Mouse (Mus musculus) CH12.LX (cell line): ENCODE measurements around the gene Cpt1a. TPM values are rescaled to one million over a fixed set of nuclear protein-coding genes. Genes with fewer than 3 reads are reported as not detected.

Experiments
- DNase-seq: peaks from one replicate; pipeline ENCODE4 v3.0.0-alpha.2; 2013; ENCODE audit errors: extremely low read depth
- H3K27ac ChIP-seq: 2 replicates; pipeline ENCODE4 v1.5.1; 2012; ENCODE audit warnings: low read depth, mild to moderate bottlenecking, control low read depth, moderate library complexity; ENCODE audit not compliant: insufficient read depth
- H3K27me3 ChIP-seq: replicated peaks from 2 replicates; pipeline ENCODE3; 2012; ENCODE audit warnings: inconsistent platforms
- H3K36me3 ChIP-seq, 2 experiments: replicated peaks in 1 of 2; 2 replicates each; pipeline versions ENCODE3 to v1.6.1; 2012; ENCODE audit warnings: inconsistent platforms in 1 of 2, low read length in 1 of 2, mild to moderate bottlenecking in 1 of 2, mixed read lengths in 1 of 2, moderate library complexity in 1 of 2; ENCODE audit not compliant: control insufficient read depth in 1 of 2, insufficient read depth in 1 of 2
- H3K4me1 ChIP-seq, 2 experiments: 2 replicates each; pipeline ENCODE4 v1.6.1; 2012; ENCODE audit warnings: inconsistent platforms in 1 of 2, moderate library complexity in 1 of 2; ENCODE audit not compliant: insufficient read depth in 2 of 2, control insufficient read depth in 1 of 2
- H3K4me2 ChIP-seq: 2 replicates; pipeline ENCODE4 v1.6.1; 2012; ENCODE audit warnings: low read depth, mild to moderate bottlenecking, control low read depth; ENCODE audit not compliant: poor library complexity, insufficient read depth, severe bottlenecking
- H3K4me3 ChIP-seq, 3 experiments: fragments of 150-350 bp in 1 of 3; sonication (generic) in 1 of 3; replicated peaks in 1 of 3; 2 replicates each; pipeline versions ENCODE3 to v1.5.1; 2011 to 2012; ENCODE audit warnings: low read depth in 2 of 3, low read length in 2 of 3, mild to moderate bottlenecking in 2 of 3, moderate library complexity in 2 of 3, control low read depth in 1 of 3, improper control_type of control experiment in 1 of 3, inconsistent platforms in 1 of 3, mixed read lengths in 1 of 3; ENCODE audit not compliant: poor library complexity in 1 of 3
- H3K79me2 ChIP-seq: replicated peaks from 2 replicates; pipeline ENCODE4 v1.6.1; 2012; ENCODE audit warnings: mild to moderate bottlenecking, moderate library complexity; ENCODE audit not compliant: control insufficient read depth, poor library complexity, insufficient read depth, severe bottlenecking; ENCODE audit errors: extremely low read depth
- H3K9ac ChIP-seq: 2 replicates; pipeline ENCODE4 v1.6.1; 2012; ENCODE audit warnings: low read depth, mild to moderate bottlenecking, control low read depth, moderate library complexity; ENCODE audit not compliant: insufficient read depth
- H3K9me3 ChIP-seq: replicated peaks from 2 replicates; pipeline ENCODE3; 2012; ENCODE audit warnings: low read length, inconsistent platforms, mixed read lengths
- BHLHE40 ChIP-seq: IDR thresholded peaks from 2 replicates; pipeline ENCODE4 v1.6.1; 2011; ENCODE audit warnings: mild to moderate bottlenecking, low read depth, low read length, improper control_type of control experiment
- CHD1 ChIP-seq: IDR thresholded peaks from 2 replicates; pipeline ENCODE4 v1.6.1; 2012; ENCODE audit warnings: low read depth, low read length, improper control_type of control experiment, inconsistent platforms
- CTCF ChIP-seq, 2 experiments: IDR thresholded peaks in 1 of 2; conservative IDR thresholded peaks in 1 of 2; 2 replicates each; pipeline ENCODE4 v1.5.1; 2011 to 2012; ENCODE audit warnings: low read depth in 2 of 2, low read length in 2 of 2, improper control_type of control experiment in 1 of 2, inconsistent platforms in 1 of 2, mild to moderate bottlenecking in 1 of 2, moderate library complexity in 1 of 2
- E2F4 ChIP-seq: IDR thresholded peaks from 2 replicates; pipeline ENCODE4 v1.6.1; 2011; ENCODE audit warnings: low read depth, low read length, improper control_type of control experiment; ENCODE audit not compliant: insufficient replicate concordance
- EP300 ChIP-seq: IDR thresholded peaks from 2 replicates; pipeline ENCODE4 v1.6.1; 2011; ENCODE audit warnings: low read length, improper control_type of control experiment
- GABPA ChIP-seq: IDR thresholded peaks from 2 replicates; pipeline ENCODE4 v1.6.1; 2012; ENCODE audit warnings: low read depth, low read length, improper control_type of control experiment, inconsistent platforms; ENCODE audit not compliant: insufficient replicate concordance
- IRF4 ChIP-seq: IDR thresholded peaks from 2 replicates; pipeline ENCODE4 v1.6.1; 2014; ENCODE audit warnings: low read depth, mild to moderate bottlenecking, inconsistent platforms, low read length, improper control_type of control experiment
- JUN ChIP-seq: IDR thresholded peaks from 2 replicates; pipeline ENCODE4 v1.6.1; 2011; ENCODE audit warnings: low read depth, mild to moderate bottlenecking, low read length, improper control_type of control experiment, moderate library complexity; ENCODE audit not compliant: insufficient read depth
- POLR2AphosphoS2 ChIP-seq: IDR thresholded peaks from 2 replicates; pipeline ENCODE4 v1.6.1; 2011; ENCODE audit warnings: low read depth, low read length, improper control_type of control experiment
- RAD21 ChIP-seq: IDR thresholded peaks from 2 replicates; pipeline ENCODE4 v1.6.1; 2011; ENCODE audit warnings: low read depth, mild to moderate bottlenecking, low read length, improper control_type of control experiment, moderate library complexity
- SMC3 ChIP-seq: IDR thresholded peaks from 2 replicates; pipeline ENCODE4 v1.6.1; 2011; ENCODE audit warnings: low read depth, low read length, improper control_type of control experiment
- TBP ChIP-seq: conservative IDR thresholded peaks from 2 replicates; pipeline ENCODE4 v1.6.1; 2011; ENCODE audit warnings: low read depth, low read length, improper control_type of control experiment
- USF1 ChIP-seq: IDR thresholded peaks from 2 replicates; pipeline ENCODE4 v1.6.1; 2014; ENCODE audit warnings: low read depth, mild to moderate bottlenecking, inconsistent platforms, low read length, improper control_type of control experiment
- USF2 ChIP-seq: conservative IDR thresholded peaks from 2 replicates; pipeline ENCODE4 v1.6.1; 2011; ENCODE audit warnings: low read depth, low read length, improper control_type of control experiment
- ZC3H11A ChIP-seq: IDR thresholded peaks from 2 replicates; pipeline ENCODE4 v1.6.1; 2012; ENCODE audit warnings: low read depth, mild to moderate bottlenecking, inconsistent platforms, low read length, improper control_type of control experiment
- ZNF384 ChIP-seq: IDR thresholded peaks from 2 replicates; pipeline ENCODE4 v1.6.1; 2012; ENCODE audit warnings: low read depth, low read length, improper control_type of control experiment, inconsistent platforms
- dilution Hi-C: fragments of 300-500 bp; cut with MboI; formaldehyde crosslinking; loops from 2 replicates; pipeline ENCODE4 v1.14.3; 2020; ENCODE audit warnings: low sequenced_read_pairs; ENCODE audit not compliant: extremely low pct_unique_long_range_greater_than_20kb, extremely low pct_ligation_motif_present
- in situ Hi-C: fragments of 300-500 bp; cut with MboI; formaldehyde crosslinking; loops from 3 replicates; pipeline ENCODE4 v1.14.3; 2019; ENCODE audit warnings: low sequenced_read_pairs, low pct_ligation_motif_present, low pct_unique_long_range_greater_than_20kb, mixed read lengths
- polyA plus RNA-seq: library from polyadenylated mRNA; unstranded; fragments of >175 nt; gene quantifications from 2 replicates; pipeline ENCODE4 v1.2.1, GENCODE M21; 2012; ENCODE audit warnings: low read depth; ENCODE audit not compliant: insufficient read length
- total RNA-seq, 2 experiments: library from RNA; depleted of rRNA; stranded (reverse); fragments of 300-350 nt in 1 of 2; fragments of >200 nt in 1 of 2; gene quantifications; 2 replicates each; pipeline ENCODE4 v1.2.3; 2012 to 2014

Gene Cpt1a
- total and polyA plus RNA-seq, 3 experiments: 0.81 to 4.5 (median 2.6) TPM

DNA sequence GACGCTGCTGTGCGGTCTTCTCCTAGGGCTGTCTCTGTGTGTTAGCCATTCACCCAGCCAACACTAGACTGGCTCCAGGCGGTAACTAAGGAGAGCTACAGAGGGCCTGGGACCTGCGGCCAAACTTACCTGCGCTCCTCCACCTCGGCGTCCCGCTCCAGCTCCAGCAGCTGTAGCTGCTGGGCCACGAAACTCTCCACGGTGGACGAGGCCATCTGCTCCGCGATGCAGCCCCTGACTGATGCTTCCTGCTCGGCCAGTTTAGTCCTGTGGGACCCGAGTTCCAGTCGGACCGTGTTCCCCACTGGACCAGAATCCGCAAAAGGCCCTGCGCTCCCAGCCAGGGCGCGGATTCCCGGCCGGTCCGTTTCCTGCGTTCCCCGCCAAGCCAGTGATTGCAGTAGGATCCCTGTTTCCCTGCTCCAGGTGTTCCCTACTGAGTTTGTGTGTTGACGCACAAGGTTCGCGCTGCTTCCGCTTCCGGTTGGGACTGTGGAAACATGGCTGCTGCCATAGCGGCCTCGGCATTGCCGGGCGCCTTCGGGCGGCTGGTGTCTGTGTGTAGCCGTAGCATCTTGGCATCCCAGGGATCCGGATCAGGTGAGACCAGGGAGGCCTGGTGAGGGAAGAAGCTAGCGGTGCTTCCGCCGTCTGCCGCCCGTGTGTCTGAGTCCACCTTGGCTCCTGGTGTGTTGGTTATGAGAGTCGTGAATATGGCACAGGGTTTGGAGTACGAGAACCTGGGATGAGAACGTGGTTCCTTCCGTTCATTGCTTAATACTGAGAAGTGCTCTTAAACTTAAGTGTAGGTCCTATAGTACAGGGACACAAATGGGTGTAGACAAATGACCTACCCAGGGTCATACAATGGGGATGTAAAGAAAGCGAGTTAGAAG, 39.3 kb upstream of the Cpt1a start, which contains the start of the genes Mrpl21 and Ighmbp2 (continued):
- TF ChIP-seq USF2 (no peak), ZNF384 (no peak), SMC3 (no peak), USF1 (no peak), POLR2AphosphoS2 (peak; percentile 80; the same call in 1 of the 2 replicates), EP300 (no peak), GABPA (peak; percentile 53; the same call in 1 of the 2 replicates), BHLHE40 (peak; percentile 21; the same call in 1 of the 2 replicates), TBP (peak; percentile 91), CHD1 (0 out of 2 replicates have a peak, but pooled peaks have one; percentile 4)

DNA sequence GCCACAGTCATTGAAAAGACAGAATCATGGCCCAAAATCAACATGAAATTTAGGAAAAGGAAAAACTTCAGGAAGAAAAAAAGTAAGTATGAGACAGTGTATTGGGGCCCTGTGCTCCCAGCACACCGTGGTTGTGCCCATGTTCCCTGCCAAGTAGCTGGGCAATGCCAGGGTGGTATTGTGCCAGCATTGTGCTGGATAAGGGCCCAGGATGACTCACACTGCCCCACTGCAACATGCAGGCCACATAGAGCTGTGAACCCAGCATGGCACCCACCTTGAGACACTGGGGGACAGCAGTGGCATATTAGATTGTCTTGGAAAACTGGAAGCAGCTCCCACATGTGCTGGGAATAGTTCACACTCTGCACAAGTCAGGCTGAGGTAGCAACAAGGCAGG, 33.1 kb upstream of the Cpt1a start:
- TF ChIP-seq ZC3H11A (no peak), E2F4 (no peak)
- DNase-seq: no peak
- no peak overlapping the region for H3K27ac ChIP-seq
- no peaks in the 10 kb centered on the region for H3K9me3 ChIP-seq
- dilution Hi-C loops: no loop called here
- H3K27me3 ChIP-seq: no peaks in the 10 kb centered on the region
- H3K36me3 ChIP-seq: peaks cover 59 to 91% of the 10 kb centered on the region in 2 experiments
- no peak overlapping the region for H3K9ac ChIP-seq
- H3K79me2 ChIP-seq: peaks cover 6% of the 10 kb centered on the region
- in situ Hi-C loops: no loop called here
- peaks cover 0 to 6% of the 10 kb centered on the region in 2 experiments; a peak in 2 of 4 replicates for H3K4me1 ChIP-seq
- H3K4me3 ChIP-seq: no peak overlapping the region
- no peak overlapping the region for H3K4me2 ChIP-seq

DNA sequence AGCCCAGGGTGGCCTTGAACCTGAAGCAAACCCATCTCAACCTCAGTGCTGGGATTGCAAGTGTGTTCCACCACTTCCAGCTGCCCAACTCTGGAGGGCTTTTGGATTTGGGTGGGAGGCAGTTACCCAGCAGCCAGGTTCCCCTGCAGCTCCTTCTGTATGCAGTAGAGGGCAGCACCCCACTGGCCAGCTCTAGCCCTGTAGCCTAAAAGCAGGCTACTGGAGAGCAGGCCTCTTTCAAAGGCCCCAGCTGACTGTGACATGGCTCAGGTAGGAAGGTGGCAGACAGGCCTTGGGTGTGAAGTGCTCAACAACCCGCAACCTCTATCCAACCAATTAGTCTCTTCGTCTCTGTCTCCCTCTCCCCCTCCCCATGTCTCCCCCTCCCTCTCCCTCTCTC, 30.1 kb upstream of the Cpt1a start:
- dilution Hi-C loops: no loop called here
- in situ Hi-C loops: no loop called here
- no peak overlapping the region for H3K4me2 ChIP-seq
- H3K9ac ChIP-seq: no peak overlapping the region
- no peaks in the 10 kb centered on the region for H3K79me2 ChIP-seq
- H3K9me3 ChIP-seq: no peaks in the 10 kb centered on the region
- peaks cover 38 to 69% of the 10 kb centered on the region in 2 experiments for H3K36me3 ChIP-seq
- no peaks in the 10 kb centered on the region for H3K27me3 ChIP-seq
- no peak overlapping the region for H3K27ac ChIP-seq
- no peaks in the 10 kb centered on the region for H3K4me1 ChIP-seq
- TF ChIP-seq CTCF (conservative IDR thresholded peaks at IDR 0.05 in 1 of 2, IDR thresholded peaks at IDR 0.05 in 1 of 2; ENCODE audit: low read depth in 2 of 2, low read length in 2 of 2) (peak; percentile 56 to 76), SMC3 (peak; percentile 72), IRF4 (0 out of 2 replicates have a peak, but pooled peaks have one; percentile 8), RAD21 (peak; percentile 72), JUN (no peak)
- DNase-seq: peak; percentile 31
- H3K4me3 ChIP-seq: no peak overlapping the region
